Mouse (Mus musculus): ENCODE measurements at regions not wholly inside any gene's neighbourhood (a gene's known extent, or its start where the extent isn't known, plus 50 kb on each side); places are given as distances from the start of the nearest gene placed in this dataset.

DNA sequence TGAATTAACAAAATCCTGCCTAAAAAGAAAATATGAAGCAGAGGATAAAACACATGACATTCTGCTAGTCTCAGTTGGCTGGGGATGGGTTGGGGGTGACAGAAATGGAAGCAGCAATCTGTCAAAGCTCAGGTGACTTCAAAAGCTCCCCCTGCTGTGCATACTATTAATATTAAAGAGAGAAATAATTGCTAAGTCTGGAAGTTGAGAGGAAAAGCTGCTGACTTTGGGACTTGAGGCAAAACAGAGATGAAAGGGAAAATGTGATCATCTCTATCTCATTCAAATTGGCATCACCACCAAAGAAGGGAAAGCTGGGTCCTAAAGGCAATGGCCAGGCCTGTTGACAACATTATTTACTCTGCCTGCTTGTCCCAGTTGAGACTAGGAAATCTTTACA lies 90.8 kb downstream of the Rpe65 start:
- no peaks in the 10 kb centered on the region for H3K27me3 ChIP-seq (ENCODE audit: control insufficient read depth, insufficient read depth, low read length)
- no peaks in the 10 kb centered on the region for H3K9me3 ChIP-seq (replicated peaks; ENCODE audit: control insufficient read depth, low read length)
- no peaks in the 10 kb centered on the region for H3K4me1 ChIP-seq (ENCODE audit: control insufficient read depth, insufficient read depth, low read length)
- H3K9ac ChIP-seq (replicated peaks; ENCODE audit: low read length): no peak overlapping the region
- no peak overlapping the region for H3K4me2 ChIP-seq (ENCODE audit: low read depth, low read length)
- no peak overlapping the region for H3K4me3 ChIP-seq (ENCODE audit: low read depth, low read length)
- no peaks in the 10 kb centered on the region for H3K36me3 ChIP-seq (replicated peaks; ENCODE audit: control insufficient read depth, insufficient read depth, low read depth, low read length)
- DNase-seq (ENCODE audit: low spot score) (no peak), ATAC-seq (replicated peaks; ENCODE audit: insufficient number of reproducible peaks, low FRiP score, low TSS enrichment, low read depth) (no peak)
- no peak overlapping the region for H3K27ac ChIP-seq (replicated peaks; ENCODE audit: low read depth, low read length)

DNA sequence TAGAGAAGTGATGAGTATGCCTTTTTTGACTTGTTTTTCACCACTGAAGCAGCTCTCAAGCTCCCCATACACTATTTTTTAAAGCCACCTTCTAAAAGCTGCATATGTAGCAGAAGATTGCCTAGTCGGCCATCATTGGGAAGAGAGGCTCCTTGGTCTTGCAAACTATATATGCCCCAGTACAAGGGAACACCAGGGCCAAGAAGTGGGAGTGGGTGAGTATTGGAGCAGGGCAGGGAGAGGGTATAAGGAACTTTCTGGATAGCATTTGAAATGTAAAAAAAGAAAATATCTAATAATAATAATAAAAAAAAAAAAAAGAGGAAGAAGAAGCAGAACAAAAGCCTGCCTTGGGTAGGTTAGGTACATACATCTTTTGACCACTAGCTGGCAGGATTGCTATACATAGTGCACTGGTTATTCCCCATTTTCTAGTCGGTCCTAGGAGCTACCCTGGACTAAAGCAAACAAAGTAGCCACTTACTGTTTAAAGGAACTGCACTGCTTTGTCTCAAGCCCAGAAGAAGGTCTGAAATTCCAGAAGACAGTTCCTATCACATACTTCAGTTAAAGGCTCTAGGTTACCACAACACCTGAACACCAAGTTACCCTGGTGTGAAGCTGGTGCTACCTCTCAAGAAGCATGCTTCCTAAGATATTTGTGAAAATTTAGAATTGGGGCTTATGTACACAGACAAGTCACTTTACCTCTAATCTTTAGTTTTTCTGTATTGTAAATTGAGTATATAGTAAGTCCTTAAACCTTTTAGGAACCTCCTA lies 114.9 kb upstream of the Wls start:
- peak; percentile 62 for DNase-seq (ENCODE audit: low spot score)

DNA sequence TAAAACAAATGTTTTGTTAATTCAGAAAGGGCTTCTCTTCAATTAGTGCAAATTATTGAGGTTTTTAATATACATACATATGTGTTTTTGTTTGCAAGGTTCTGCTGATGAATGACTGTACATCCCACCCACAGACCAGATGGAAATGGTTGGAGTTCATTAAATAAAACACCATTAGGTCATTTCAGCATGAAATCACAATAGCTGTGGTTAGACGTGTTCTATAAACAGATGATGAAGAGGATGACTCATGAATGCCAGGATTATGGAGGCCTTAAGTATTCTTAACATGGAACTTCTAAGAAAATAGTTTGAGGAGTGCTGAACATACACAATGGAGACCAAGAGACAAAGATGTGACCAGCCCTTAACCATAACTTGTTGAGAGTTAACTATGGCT lies 107.3 kb upstream of the Wls start:
- no peaks in the 10 kb centered on the region for H3K9me3 ChIP-seq (replicated peaks; ENCODE audit: control insufficient read depth, low read length)
- DNase-seq (ENCODE audit: low spot score): no peak
- H3K36me3 ChIP-seq (replicated peaks; ENCODE audit: control insufficient read depth, insufficient read depth, low read depth, low read length): no peaks in the 10 kb centered on the region
- WGBS: 54% methylated on average over 1 of the region's 1 CpGs
- no peak overlapping the region for H3K27ac ChIP-seq (replicated peaks; ENCODE audit: low read depth, low read length)
- H3K9ac ChIP-seq (replicated peaks; ENCODE audit: low read length): no peak overlapping the region
- H3K4me2 ChIP-seq (ENCODE audit: low read depth, low read length): no peak overlapping the region
- no peak for ATAC-seq (replicated peaks; ENCODE audit: insufficient number of reproducible peaks, low FRiP score, low TSS enrichment, low read depth)
- H3K4me3 ChIP-seq (ENCODE audit: low read depth, low read length): no peak overlapping the region
- H3K27me3 ChIP-seq (ENCODE audit: control insufficient read depth, insufficient read depth, low read length): no peaks in the 10 kb centered on the region
- H3K4me1 ChIP-seq (ENCODE audit: control insufficient read depth, insufficient read depth, low read length): no peaks in the 10 kb centered on the region

More for the DNA sequence above, 114.9 kb upstream of the Wls start:
- H3K36me3 ChIP-seq (replicated peaks; ENCODE audit: control insufficient read depth, insufficient read depth, low read depth, low read length): no peaks in the 10 kb centered on the region
- no peak overlapping the region for H3K27ac ChIP-seq (replicated peaks; ENCODE audit: low read depth, low read length)
- whole genome bisulfite sequencing: 35% methylated on average over 2 of the region's 2 CpGs
- no peak overlapping the region for H3K9ac ChIP-seq (replicated peaks; ENCODE audit: low read length)
- H3K4me3 ChIP-seq (ENCODE audit: low read depth, low read length): no peak overlapping the region
- H3K9me3 ChIP-seq (replicated peaks; ENCODE audit: control insufficient read depth, low read length): no peaks in the 10 kb centered on the region
- no peak; the same call in 1 of the 2 replicates for ATAC-seq (replicated peaks; ENCODE audit: insufficient number of reproducible peaks, low FRiP score, low TSS enrichment, low read depth)
- no peaks in the 10 kb centered on the region for H3K27me3 ChIP-seq (ENCODE audit: control insufficient read depth, insufficient read depth, low read length)
- no peaks in the 10 kb centered on the region for H3K4me1 ChIP-seq (ENCODE audit: control insufficient read depth, insufficient read depth, low read length)
- H3K4me2 ChIP-seq (ENCODE audit: low read depth, low read length): no peak overlapping the region

DNA sequence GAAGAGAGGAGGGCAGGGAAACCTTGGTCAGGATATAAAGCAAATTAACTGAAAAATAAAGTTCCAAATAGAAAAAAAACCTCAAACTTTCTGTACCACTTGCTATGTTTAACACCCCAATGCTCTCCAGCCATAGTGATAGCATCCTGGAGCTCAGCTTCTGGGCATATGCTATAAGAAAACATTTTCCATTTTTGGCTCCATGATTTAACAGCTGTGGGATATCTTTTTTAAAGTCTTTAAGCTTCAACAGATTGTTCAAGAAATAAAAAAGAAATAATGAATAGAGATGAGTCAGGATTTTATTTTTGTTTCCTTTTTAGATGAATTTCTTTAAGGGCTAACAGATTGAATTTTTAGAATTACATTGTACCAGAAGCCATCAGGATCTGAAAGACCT lies 106.3 kb upstream of the Wls start:
- DNase-seq (ENCODE audit: low spot score) (no peak), ATAC-seq (replicated peaks; ENCODE audit: insufficient number of reproducible peaks, low FRiP score, low TSS enrichment, low read depth) (no peak)
- no peaks in the 10 kb centered on the region for H3K9me3 ChIP-seq (replicated peaks; ENCODE audit: control insufficient read depth, low read length)
- no peaks in the 10 kb centered on the region for H3K27me3 ChIP-seq (ENCODE audit: control insufficient read depth, insufficient read depth, low read length)
- no peaks in the 10 kb centered on the region for H3K36me3 ChIP-seq (replicated peaks; ENCODE audit: control insufficient read depth, insufficient read depth, low read depth, low read length)
- H3K4me3 ChIP-seq (ENCODE audit: low read depth, low read length): no peak overlapping the region
- no peaks in the 10 kb centered on the region for H3K4me1 ChIP-seq (ENCODE audit: control insufficient read depth, insufficient read depth, low read length)
- no peak overlapping the region for H3K27ac ChIP-seq (replicated peaks; ENCODE audit: low read depth, low read length)
- H3K4me2 ChIP-seq (ENCODE audit: low read depth, low read length): no peak overlapping the region
- no peak overlapping the region for H3K9ac ChIP-seq (replicated peaks; ENCODE audit: low read length)

DNA sequence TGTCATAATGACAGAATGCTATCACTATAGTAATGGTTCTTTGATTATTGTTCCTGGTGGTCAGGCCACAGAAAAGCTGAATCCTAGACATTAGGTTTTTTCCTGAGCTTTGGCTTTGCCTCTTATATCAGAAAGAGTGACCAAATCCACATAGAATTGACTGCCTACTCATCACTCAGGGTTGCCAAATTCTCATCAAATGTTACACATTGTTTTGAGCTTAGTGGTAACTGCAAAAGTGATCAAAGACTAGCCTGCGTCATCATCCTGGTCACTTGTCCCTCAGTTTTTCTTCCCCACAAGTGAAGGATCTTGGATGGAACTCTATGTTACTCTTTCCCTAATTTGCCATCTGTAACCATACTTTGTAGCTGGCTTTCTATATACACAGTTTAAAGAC lies 104.9 kb upstream of the Wls start:
- Histone ChIP-seq H3K27me3 (ENCODE audit: control insufficient read depth, insufficient read depth, low read length) (no peaks in the 10 kb centered on the region), H3K9ac (replicated peaks; ENCODE audit: low read length) (no peak overlapping the region), H3K36me3 (replicated peaks; ENCODE audit: control insufficient read depth, insufficient read depth, low read depth, low read length) (no peaks in the 10 kb centered on the region), H3K27ac (replicated peaks; ENCODE audit: low read depth, low read length) (no peak overlapping the region), H3K4me2 (ENCODE audit: low read depth, low read length) (no peak overlapping the region), H3K4me1 (ENCODE audit: control insufficient read depth, insufficient read depth, low read length) (no peaks in the 10 kb centered on the region), H3K4me3 (ENCODE audit: low read depth, low read length) (no peak overlapping the region), H3K9me3 (replicated peaks; ENCODE audit: control insufficient read depth, low read length) (no peaks in the 10 kb centered on the region)
- ATAC-seq (replicated peaks; ENCODE audit: insufficient number of reproducible peaks, low FRiP score, low TSS enrichment, low read depth): no peak
- DNase-seq (ENCODE audit: low spot score): no peak
- WGBS: 91% methylated on average over 1 of the region's 1 CpGs

DNA sequence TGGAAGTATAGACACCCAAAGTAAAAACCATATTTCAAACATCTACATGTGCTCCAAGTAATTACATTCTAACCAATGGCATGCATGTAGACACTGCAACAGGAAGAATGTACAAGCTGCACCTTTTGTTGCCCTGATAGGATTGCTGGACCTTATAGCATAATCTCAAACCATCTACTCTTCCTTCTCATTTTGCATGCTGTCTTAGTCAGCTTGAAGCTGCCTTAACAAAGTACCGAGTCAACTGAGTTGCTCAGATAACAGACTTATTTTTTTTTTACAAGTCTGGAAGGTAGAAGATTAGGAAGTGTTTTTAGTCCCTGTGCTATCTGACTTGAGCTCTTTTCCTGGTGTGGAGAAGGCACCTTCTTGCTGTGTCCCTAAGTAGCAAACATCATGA lies 103.4 kb upstream of the Wls start:
- Histone ChIP-seq H3K9ac (replicated peaks; ENCODE audit: low read length) (no peak overlapping the region), H3K4me2 (ENCODE audit: low read depth, low read length) (no peak overlapping the region), H3K36me3 (replicated peaks; ENCODE audit: control insufficient read depth, insufficient read depth, low read depth, low read length) (no peaks in the 10 kb centered on the region), H3K9me3 (replicated peaks; ENCODE audit: control insufficient read depth, low read length) (no peaks in the 10 kb centered on the region), H3K27me3 (ENCODE audit: control insufficient read depth, insufficient read depth, low read length) (no peaks in the 10 kb centered on the region), H3K4me1 (ENCODE audit: control insufficient read depth, insufficient read depth, low read length) (no peaks in the 10 kb centered on the region), H3K27ac (replicated peaks; ENCODE audit: low read depth, low read length) (no peak overlapping the region), H3K4me3 (ENCODE audit: low read depth, low read length) (no peak overlapping the region)
- 85% methylated on average over 1 of the region's 1 CpGs for whole genome bisulfite sequencing
- ATAC-seq (replicated peaks; ENCODE audit: insufficient number of reproducible peaks, low FRiP score, low TSS enrichment, low read depth): no peak
- no peak for DNase-seq (ENCODE audit: low spot score)

DNA sequence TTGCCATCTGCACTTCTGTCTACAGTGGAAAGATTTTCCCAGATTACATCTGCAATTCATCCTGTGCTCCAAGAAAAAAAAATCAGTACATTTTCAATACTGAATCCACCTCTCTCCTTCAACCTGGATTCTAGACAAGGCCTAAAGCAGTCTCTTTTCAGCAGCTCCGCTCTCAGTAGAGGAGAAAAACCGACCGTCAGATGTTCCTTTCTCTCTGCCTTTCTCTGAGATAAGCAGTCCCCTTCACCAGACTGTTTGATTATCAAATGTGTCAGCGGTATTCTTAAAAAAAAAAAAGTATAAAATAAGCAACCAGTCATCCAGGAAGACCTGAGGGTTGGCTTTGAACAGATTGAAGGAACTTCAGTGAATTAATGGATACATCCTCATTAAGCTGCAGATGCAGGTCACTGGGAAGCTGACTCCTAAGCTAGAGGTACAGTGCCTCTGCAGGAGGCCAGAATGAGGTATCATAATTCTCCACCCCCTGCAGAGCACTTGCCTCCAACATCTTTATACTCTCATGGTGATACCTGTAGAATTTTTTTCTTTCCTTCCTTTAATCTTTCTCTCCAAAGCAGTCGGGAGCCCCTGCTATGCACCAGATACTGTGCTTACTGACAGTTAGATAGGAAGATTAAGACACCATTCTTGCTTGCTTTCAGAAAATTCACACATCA lies 98.7 kb upstream of the Wls start:
- H3K27ac ChIP-seq (replicated peaks; ENCODE audit: low read depth, low read length): no peak overlapping the region
- DNase-seq (ENCODE audit: low spot score) (no peak), ATAC-seq (replicated peaks; ENCODE audit: insufficient number of reproducible peaks, low FRiP score, low TSS enrichment, low read depth) (no peak)
- no peak overlapping the region for H3K9ac ChIP-seq (replicated peaks; ENCODE audit: low read length)
- H3K9me3 ChIP-seq (replicated peaks; ENCODE audit: control insufficient read depth, low read length): no peaks in the 10 kb centered on the region
- H3K4me3 ChIP-seq (ENCODE audit: low read depth, low read length): no peak overlapping the region
- no peaks in the 10 kb centered on the region for H3K4me1 ChIP-seq (ENCODE audit: control insufficient read depth, insufficient read depth, low read length)
- H3K36me3 ChIP-seq (replicated peaks; ENCODE audit: control insufficient read depth, insufficient read depth, low read depth, low read length): no peaks in the 10 kb centered on the region
- no peaks in the 10 kb centered on the region for H3K27me3 ChIP-seq (ENCODE audit: control insufficient read depth, insufficient read depth, low read length)
- WGBS: 71% methylated on average over 5 of the region's 5 CpGs
- no peak overlapping the region for H3K4me2 ChIP-seq (ENCODE audit: low read depth, low read length)

DNA sequence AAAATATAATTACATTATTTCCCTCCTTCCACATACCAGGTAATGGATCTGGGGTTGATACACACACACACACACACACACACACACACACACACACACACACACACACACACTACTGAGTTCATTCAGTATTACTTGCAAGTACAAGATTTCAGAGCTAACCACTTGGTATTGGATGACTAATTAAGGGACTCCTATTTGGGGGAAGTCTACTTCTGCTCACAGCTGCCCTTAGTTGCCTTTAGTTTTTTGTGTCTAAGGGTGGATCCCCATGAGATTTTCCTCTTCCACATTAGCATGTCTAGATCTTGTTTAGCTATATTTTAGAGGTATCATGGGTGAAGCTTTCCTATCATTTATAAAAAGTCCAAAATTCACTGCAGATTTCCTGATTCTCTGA lies 97.7 kb upstream of the Wls start:
- no peak overlapping the region for H3K4me3 ChIP-seq (ENCODE audit: low read depth, low read length)
- H3K36me3 ChIP-seq (replicated peaks; ENCODE audit: control insufficient read depth, insufficient read depth, low read depth, low read length): no peaks in the 10 kb centered on the region
- H3K9me3 ChIP-seq (replicated peaks; ENCODE audit: control insufficient read depth, low read length): no peaks in the 10 kb centered on the region
- H3K27me3 ChIP-seq (ENCODE audit: control insufficient read depth, insufficient read depth, low read length): no peaks in the 10 kb centered on the region
- DNase-seq (ENCODE audit: low spot score): no peak
- no peak for ATAC-seq (replicated peaks; ENCODE audit: insufficient number of reproducible peaks, low FRiP score, low TSS enrichment, low read depth)
- H3K9ac ChIP-seq (replicated peaks; ENCODE audit: low read length): no peak overlapping the region
- H3K4me1 ChIP-seq (ENCODE audit: control insufficient read depth, insufficient read depth, low read length): no peaks in the 10 kb centered on the region
- H3K27ac ChIP-seq (replicated peaks; ENCODE audit: low read depth, low read length): no peak overlapping the region
- no peak overlapping the region for H3K4me2 ChIP-seq (ENCODE audit: low read depth, low read length)
